Mouse (Mus musculus) testis, adult 2 months (tissue): Measurements from ENCODE around the gene Mboat1. TPM values are rescaled to one million over a fixed set of nuclear protein-coding genes. Genes with fewer than 3 reads are reported as not detected.
A peak's percentile ranks its signal among the peaks of the same experiment; 100 is the strongest.

ENCODE experiments used
- H3K27ac ChIP-seq: fragments of 200-500 bp; 2 replicates; pipeline ENCODE4 v1.5.1; 2012; ENCODE audit warnings: low read depth, low read length; ENCODE audit not compliant: control insufficient read depth, insufficient read depth
- H3K27me3 ChIP-seq: fragments of 200-500 bp; 2 replicates; pipeline ENCODE4 v1.6.1; 2012; ENCODE audit warnings: mild to moderate bottlenecking, low read length, moderate library complexity; ENCODE audit not compliant: control insufficient read depth, insufficient read depth
- H3K36me3 ChIP-seq: fragments of 200-500 bp; 2 replicates; pipeline ENCODE4 v1.6.1; 2012; ENCODE audit warnings: mild to moderate bottlenecking, low read length; ENCODE audit not compliant: control insufficient read depth, insufficient read depth
- H3K4me1 ChIP-seq: fragments of 200-500 bp; 2 replicates; pipeline ENCODE4 v1.6.1; 2012; ENCODE audit warnings: low read length; ENCODE audit not compliant: control insufficient read depth, insufficient read depth
- H3K4me3 ChIP-seq: fragments of 200-500 bp; 2 replicates; pipeline ENCODE4 v1.5.1; 2012; ENCODE audit warnings: low read depth, mild to moderate bottlenecking, low read length, moderate library complexity, mixed read lengths; ENCODE audit not compliant: control insufficient read depth
- CTCF ChIP-seq: fragments of 200-500 bp; IDR thresholded peaks from 2 replicates; pipeline ENCODE4 v1.5.1; 2012; ENCODE audit warnings: low read depth, mild to moderate bottlenecking, inconsistent platforms, low read length, moderate library complexity; ENCODE audit not compliant: control insufficient read depth, insufficient read depth, insufficient replicate concordance
- POLR2A ChIP-seq: fragments of 200-500 bp; IDR thresholded peaks from 2 replicates; pipeline ENCODE4 v1.6.1; 2012; ENCODE audit warnings: low read depth, mild to moderate bottlenecking, inconsistent platforms, low read length, moderate library complexity; ENCODE audit not compliant: control insufficient read depth
- polyA plus RNA-seq: library from polyadenylated mRNA; depleted of rRNA; stranded (reverse); fragments of >200 nt; gene quantifications from 2 replicates; pipeline ENCODE4 v1.2.3, GENCODE M21; 2012; rRNA removed

The Mboat1 gene
- polyA plus RNA-seq, 1 experiment, result 0.44 TPM

DNA sequence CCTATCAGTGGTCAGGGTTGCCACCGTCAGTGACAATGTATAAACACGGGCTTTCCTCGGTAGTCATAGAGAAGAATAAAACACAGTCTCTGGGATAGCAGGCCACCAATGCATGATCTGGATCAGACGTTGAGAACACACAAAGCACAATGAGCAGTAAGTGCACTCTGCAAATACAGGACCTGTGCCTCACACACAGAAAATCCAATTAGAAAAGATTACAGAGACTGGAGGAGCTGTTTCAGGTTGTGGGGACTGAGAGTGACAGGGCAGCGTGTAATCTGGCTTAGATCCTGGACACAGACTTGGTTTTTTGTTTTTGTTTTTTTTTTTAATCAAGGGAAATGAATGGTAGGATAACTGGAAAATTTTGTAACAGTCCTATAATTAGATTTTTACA is 128.5 kb downstream of the Mboat1 start:
- TF ChIP-seq CTCF, result no peak
- no peak for TF ChIP-seq POLR2A
- Histone ChIP-seq H3K27me3 (no peaks in the 10 kb centered on the region), H3K36me3 (no peaks in the 10 kb centered on the region), H3K4me3 (no peak overlapping the region), H3K27ac (no peak overlapping the region), H3K4me1 (peaks cover 2% of the 10 kb centered on the region; the same call in 1 of the 2 replicates)

GRCm38 (mm10) chr13:30266036-30266435 is 129.7 kb downstream of the Mboat1 start:
- H3K4me3 ChIP-seq, result peak overlapping the region; percentile 22
- peaks cover 2% of the 10 kb centered on the region; the same call in 1 of the 2 replicates for H3K4me1 ChIP-seq
- no peaks in the 10 kb centered on the region for H3K36me3 ChIP-seq
- no peaks in the 10 kb centered on the region for H3K27me3 ChIP-seq
- no peak overlapping the region for H3K27ac ChIP-seq
- TF ChIP-seq CTCF (peak; percentile 40; the same call in 1 of the 2 replicates), POLR2A (no peak)

DNA sequence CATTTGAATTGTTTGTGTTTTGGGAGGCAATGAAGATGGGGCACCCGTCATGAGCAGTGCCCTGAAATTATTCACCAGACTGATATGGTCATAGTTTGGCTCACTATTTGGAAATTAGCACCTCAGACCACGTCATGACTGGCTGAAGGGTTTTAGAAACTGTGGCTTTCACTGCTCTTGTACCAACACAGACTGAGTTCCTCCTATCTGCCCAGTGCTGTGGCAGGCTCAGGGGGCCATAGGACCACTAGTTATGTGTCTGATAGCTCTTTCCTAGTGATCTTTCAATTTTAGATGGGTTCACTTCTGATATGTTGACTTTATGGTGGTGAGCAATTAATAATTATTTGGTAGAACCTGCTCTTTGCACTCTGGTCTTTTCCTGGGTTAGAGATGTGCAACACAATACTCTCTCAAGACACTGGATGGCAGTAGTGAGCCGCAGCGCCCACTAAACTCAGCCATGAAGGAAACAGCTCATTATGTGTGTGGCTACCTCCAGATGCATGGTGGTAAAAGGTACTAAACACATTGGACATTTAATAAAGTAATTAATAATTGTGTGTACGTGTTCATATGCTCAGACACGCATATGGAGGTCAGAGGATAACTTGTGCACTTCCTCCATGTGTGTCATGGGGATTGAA is 135.9 kb downstream of the Mboat1 start:
- Histone ChIP-seq H3K27ac (no peak overlapping the region), H3K4me1 (no peaks in the 10 kb centered on the region)
- peak; percentile 51; the same call in 1 of the 2 replicates for TF ChIP-seq CTCF
- TF ChIP-seq POLR2A, result no peak

More for the DNA sequence above, 135.9 kb downstream of the Mboat1 start:
- Histone ChIP-seq H3K4me3 (no peak overlapping the region), H3K27me3 (no peaks in the 10 kb centered on the region), H3K36me3 (no peaks in the 10 kb centered on the region)

Other genes with a start within 250 kb of the Mboat1 start
- 1.1 TPM in 2 replicates for gene E2f3, start 150.4 kb upstream of the Mboat1 start, polyA plus RNA-seq
- gene Agtr1a, start 200.0 kb downstream of the Mboat1 start, polyA plus RNA-seq, result 31.6 and 34.1 TPM in 2 replicates